Mouse (Mus musculus): ENCODE measurements around the gene Cul7.

Gene Cul7

DNA sequence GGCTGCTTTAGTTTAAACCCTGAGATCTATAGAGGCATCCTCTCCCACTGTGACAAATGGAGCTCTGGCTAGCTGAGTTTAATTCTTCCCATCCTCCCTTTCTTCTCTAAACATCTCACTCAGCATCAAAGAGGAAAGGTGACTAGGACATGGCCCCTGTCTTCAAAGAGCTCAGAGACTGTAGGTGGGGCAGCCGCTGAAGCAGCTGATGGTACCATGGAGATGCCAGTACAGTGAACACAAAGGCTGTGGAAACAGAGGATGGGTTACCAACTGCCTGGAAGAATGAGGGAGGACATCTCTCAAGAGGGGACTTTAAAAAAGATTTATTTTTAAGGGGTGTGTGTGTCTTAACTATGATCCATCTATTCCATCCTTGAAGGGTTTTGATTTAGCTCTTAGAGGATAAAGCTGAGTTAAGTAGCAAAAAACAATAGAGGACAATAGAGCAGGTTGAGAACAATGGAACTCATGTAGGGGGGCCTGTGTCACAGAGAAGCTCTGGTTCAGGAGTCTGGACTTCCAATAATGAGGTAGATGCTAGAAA, 44.5 kb downstream of the Cul7 start:
- in situ Hi-C loops (cut with MboI; ENCODE audit: low pct_unique_long_range_greater_than_20kb in 1 of 2, low sequenced_read_pairs in 2 of 2, unreplicated experiment in 1 of 2): no loop called here

- in situ Hi-C loops (cut with MboI; ENCODE audit: low pct_unique_long_range_greater_than_20kb in 1 of 2, low sequenced_read_pairs in 2 of 2, unreplicated experiment in 1 of 2): no loop called here
Observed at GRCm38 (mm10) chr17:46698515-46698914, 48.4 kb downstream of the Cul7 start.

DNA sequence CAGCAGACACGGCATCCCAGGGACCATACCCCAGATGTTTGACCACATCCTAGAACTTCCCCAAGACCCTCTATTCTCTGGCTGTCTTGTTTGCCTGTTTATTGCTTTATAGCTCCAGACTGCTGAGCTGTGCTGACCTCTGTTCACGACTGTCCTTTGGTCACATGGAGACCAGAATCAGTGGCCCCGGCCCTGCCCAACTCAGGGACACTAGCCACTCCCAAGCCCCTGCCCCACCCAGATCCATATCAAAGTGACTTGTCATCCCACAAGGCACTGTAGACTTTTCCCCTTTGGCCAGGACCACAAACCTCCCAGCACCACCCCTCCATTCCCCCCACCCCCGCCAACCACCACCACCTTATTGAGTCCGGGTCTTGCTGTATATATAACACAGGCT, 49.1 kb downstream of the Cul7 start:
- in situ Hi-C loops (cut with MboI; ENCODE audit: low pct_unique_long_range_greater_than_20kb in 1 of 2, low sequenced_read_pairs in 2 of 2, unreplicated experiment in 1 of 2): no loop called here

GRCm38 (mm10) chr17:46699912-46700311, 49.8 kb downstream of the Cul7 start:
- in situ Hi-C loops (cut with MboI; ENCODE audit: low pct_unique_long_range_greater_than_20kb in 1 of 2, low sequenced_read_pairs in 2 of 2, unreplicated experiment in 1 of 2): no loop called here

GRCm38 (mm10) chr17:46701489-46701888, 51.4 kb downstream of the Cul7 start:
- in situ Hi-C loops (cut with MboI; ENCODE audit: low pct_unique_long_range_greater_than_20kb in 1 of 2, low sequenced_read_pairs in 2 of 2, unreplicated experiment in 1 of 2): no loop called here

- in situ Hi-C loops (cut with MboI; ENCODE audit: low pct_unique_long_range_greater_than_20kb in 1 of 2, low sequenced_read_pairs in 2 of 2, unreplicated experiment in 1 of 2): no loop called here
Observed at GRCm38 (mm10) chr17:46702100-46702499, 52.0 kb downstream of the Cul7 start.

DNA sequence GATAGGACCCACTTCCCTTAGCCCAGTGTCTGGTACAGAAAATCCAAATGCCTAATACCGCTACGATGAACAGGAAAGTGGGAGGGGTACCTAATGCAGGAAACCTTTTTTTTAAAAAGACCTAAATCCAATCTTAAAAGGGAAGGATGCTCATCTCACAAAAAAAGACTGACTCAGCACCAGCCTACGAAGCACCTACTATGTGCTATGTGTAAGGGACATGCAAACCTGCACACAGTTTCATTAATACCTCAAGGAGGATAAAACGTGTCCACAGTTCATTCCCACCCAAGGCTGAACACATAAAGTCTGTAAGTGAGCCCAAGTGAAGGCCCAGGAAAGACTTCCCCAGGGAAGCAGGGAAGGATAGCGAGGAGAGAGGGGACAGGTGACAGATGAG, 52.4 kb downstream of the Cul7 start:
- in situ Hi-C loops (cut with MboI; ENCODE audit: low pct_unique_long_range_greater_than_20kb in 1 of 2, low sequenced_read_pairs in 2 of 2, unreplicated experiment in 1 of 2): no loop called here

DNA sequence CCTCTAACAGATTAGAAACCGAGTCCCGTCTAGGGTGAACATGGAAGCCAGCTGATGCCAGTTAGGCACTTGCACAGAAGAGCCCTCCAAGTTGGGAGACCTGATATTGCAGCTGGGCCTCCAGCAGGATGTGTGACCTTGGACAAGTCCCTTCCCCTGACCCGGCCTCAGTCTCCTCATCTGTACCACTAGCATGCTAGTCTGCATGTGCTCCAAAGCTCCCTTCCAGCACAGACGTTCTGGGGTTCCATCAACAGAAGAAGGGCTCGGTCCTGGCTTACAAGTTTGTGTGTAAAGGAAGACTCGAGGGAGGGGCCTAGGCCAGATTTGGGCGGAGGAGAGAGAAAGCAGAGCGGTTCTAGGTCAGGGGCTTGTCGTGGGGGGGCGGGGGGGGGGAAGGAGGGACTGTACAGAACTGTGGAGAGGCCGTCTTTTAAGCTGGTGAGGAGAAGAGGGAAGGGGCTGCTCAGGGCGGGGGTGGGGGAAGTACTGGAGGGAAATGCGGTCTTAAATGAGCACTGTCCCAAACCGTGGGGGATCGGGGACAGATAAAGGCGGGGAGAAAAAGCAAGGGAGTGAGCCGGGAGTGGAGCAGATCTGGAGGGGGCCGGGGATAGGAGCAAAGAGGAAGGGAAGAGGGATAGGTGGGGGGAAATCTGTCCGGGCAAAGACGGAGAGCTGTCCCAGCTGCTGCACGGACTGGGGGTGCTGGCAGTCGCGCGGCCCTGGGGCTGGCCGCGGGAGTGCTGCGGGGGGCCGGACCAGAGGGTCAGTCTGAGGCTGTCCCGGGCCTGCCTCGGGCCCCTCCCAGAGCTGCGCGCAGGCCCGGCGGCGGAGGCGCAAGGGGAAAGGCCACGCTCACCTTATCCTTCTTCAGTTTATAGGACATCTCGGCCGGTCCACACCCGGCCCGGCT, 54.1 kb downstream of the Cul7 start:
- in situ Hi-C loops (cut with MboI; ENCODE audit: low pct_unique_long_range_greater_than_20kb in 1 of 2, low sequenced_read_pairs in 2 of 2, unreplicated experiment in 1 of 2): no loop called here

DNA sequence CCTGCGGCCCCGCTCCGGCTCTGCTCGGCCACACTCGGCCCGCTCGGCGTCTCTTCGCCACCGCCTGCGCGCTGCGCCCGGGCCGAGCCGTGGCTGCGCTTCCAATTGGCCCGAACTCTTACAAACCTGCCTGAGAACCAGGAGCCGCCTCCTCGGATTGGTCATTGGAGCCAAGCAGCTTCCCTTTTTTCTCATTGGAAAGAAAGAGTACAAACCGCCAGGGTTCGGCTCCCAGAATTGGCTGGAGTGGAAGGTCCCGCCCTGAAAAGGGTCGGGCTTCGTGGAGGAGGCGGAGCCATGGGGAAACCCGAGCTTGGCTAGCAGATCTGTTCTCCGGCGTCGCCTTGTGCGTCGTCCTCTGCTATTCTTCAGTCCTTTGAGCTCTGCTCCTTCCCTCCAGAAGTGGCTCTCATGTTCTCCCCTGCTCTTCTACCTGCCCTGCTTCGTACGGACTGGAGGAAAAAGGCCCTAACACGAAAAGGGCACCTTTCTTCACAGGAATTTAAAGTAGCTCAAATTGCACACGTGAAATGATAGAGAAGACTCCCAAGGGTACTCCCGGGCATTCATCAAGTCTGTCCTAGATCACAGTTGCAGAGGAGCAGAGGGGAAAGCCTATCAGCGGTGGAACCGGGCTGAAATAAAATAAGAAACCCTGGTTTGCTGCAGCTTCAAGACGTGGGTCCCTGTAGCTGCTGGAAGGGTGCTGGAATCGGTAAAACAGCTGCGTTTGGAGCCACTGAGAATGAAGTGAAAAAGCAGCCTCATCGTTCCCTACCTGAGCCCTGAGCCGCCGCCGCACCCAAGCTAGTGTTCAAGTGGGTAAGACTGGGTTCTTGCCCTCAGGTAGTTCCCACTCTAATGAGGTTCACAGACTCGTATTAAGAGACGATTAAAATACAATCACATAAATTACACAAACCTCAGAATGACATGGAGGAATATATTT, 55.0 kb downstream of the Cul7 start, which contains the start of gene Ppp2r5d:
Gene Ppp2r5d (minus strand): TSS at position 225 of the 949 bp plus-strand sequence.
- in situ Hi-C loops (cut with MboI; ENCODE audit: low pct_unique_long_range_greater_than_20kb in 1 of 2, low sequenced_read_pairs in 2 of 2, unreplicated experiment in 1 of 2): no loop called here

DNA sequence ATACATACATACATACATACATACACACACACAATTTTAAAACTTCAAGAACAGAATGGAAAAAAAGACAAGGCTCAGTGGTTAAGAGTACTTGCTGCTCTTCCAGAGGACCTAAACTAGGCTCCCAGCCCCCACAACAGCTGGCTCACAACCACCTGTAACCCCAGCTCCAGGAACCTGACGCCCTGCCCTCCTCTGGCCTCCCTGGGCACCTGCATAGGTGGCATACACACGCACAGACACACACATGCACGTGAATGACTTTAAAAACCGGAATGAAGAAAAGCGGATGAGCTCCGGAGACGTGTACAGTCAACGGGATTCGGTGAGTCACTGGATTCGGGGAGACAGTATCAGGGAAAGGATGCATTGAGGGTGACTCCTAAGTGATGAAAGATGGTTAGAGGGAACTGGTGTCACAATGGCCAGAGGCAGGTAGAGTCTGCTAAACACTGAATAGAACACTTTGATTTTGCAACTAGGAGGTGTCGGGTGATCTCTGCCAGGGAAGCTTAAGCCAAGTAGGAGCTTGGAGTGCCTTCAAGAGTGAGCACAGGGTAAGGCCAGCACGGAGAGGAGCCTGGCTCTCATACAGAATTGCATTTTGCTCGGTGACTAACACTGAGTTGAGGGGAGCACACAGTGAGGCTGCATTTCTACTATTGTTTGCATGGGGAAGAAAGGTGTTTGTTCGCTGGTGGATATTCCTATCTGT, 56.4 kb downstream of the Cul7 start:
- in situ Hi-C loops (cut with MboI; ENCODE audit: low pct_unique_long_range_greater_than_20kb in 1 of 2, low sequenced_read_pairs in 2 of 2, unreplicated experiment in 1 of 2): no loop called here

DNA sequence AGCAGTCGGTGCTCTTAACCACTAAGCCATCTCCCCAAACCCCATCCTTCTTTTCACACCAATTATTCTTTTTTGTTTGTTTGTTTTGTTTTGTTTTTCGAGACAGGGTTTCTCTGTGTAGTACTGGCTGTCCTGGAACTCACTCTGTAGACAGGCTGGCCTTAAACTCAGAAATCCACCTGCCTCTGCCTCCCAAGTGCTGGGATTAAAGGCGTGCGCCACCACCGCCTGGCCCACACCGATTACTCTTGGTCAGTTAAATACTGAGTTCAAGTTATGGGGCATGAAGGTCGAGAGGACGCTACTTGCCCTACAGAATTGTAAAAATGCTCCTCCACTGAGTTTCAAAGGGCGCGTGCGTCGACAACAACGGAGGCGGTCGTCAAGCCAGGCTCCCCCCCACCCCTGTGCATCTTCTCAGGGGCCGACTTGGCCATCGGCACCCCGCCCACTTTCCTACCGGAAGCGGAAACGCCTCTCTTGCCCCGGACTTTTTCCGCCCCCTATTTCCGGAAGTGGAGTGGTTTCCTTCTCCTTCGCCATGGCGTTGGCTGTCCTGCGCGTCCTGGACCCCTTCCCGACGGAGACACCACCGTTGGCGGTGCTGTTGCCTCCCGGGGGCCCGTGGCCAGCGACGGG, 60.9 kb downstream of the Cul7 start, which contains the start of gene Pex6:
Gene Pex6 (plus strand): TSS at position 505 of the 639 bp plus-strand sequence.
- in situ Hi-C loops (cut with MboI; ENCODE audit: low pct_unique_long_range_greater_than_20kb in 1 of 2, low sequenced_read_pairs in 2 of 2, unreplicated experiment in 1 of 2): loop anchor here in 1 of 2 experiments (5.0 kb wide), 1 partner anchor 59 kb away; the partner anchor contains the start of gene Cul7

DNA sequence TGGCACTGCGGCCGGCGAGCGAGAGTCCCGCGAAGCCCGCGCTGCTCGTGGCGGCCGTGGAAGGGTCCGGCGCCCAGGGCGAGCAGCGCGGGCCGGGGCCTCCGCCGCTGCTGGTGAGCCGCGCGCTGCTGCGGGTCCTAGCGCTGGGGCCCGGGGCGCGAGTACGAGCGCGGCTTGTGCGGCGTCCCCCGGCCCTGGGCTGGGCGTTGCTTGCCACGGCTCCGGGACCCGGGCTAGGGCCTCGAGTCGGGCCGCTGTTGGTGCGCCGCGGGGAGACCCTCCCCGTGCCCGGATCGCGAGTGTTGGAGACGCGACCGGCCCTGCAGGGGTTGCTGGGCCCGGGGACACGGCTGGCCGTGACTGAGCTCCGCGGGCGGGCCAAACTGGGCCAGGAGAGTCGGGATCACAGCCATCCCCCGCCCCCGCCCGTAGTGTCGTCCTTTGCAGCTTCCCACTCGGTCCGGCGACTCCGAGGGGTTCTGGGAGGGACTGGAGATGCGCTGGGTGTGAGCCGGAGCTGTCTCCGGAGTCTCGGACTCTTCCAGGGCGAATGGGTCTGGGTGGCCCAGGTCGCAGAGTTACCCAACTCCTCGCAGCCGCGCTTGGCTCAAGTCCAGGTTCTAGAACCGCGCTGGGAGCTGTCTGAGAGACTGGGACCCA, 61.6 kb downstream of the Cul7 start:
- in situ Hi-C loops (cut with MboI; ENCODE audit: low pct_unique_long_range_greater_than_20kb in 1 of 2, low sequenced_read_pairs in 2 of 2, unreplicated experiment in 1 of 2): loop anchor here in 1 of 2 experiments (5.0 kb wide), 1 partner anchor 59 kb away; the partner anchor contains the start of gene Cul7

- in situ Hi-C loops (cut with MboI; ENCODE audit: low pct_unique_long_range_greater_than_20kb in 1 of 2, low sequenced_read_pairs in 2 of 2, unreplicated experiment in 1 of 2): loop anchor here in 1 of 2 experiments (5.0 kb wide), 1 partner anchor 60 kb away; the partner anchor contains the start of gene Cul7
Observed at GRCm38 (mm10) chr17:46712442-46712841, 62.3 kb downstream of the Cul7 start.

GRCm38 (mm10) chr17:46713849-46714248, 63.7 kb downstream of the Cul7 start:
- in situ Hi-C loops (cut with MboI; ENCODE audit: low pct_unique_long_range_greater_than_20kb in 1 of 2, low sequenced_read_pairs in 2 of 2, unreplicated experiment in 1 of 2): loop anchor here in 1 of 2 experiments (5.0 kb wide), 1 partner anchor 62 kb away; the partner anchor contains the start of gene Cul7
